Mouse (Mus musculus) megakaryocyte, embryonic 14.5 days (primary cell): Measurements from ENCODE around the gene Galns.

Experiments
- FLI1 ChIP-seq: IDR thresholded peaks from 2 replicates; pipeline ENCODE4 v1.6.1; 2012; ENCODE audit warnings: low read length, inconsistent platforms, mixed read lengths
- GATA1 ChIP-seq: IDR thresholded peaks from 3 replicates; pipeline ENCODE4 v1.6.1; 2012; ENCODE audit warnings: mixed read lengths, low read length, inconsistent platforms, borderline replicate concordance

DNA sequence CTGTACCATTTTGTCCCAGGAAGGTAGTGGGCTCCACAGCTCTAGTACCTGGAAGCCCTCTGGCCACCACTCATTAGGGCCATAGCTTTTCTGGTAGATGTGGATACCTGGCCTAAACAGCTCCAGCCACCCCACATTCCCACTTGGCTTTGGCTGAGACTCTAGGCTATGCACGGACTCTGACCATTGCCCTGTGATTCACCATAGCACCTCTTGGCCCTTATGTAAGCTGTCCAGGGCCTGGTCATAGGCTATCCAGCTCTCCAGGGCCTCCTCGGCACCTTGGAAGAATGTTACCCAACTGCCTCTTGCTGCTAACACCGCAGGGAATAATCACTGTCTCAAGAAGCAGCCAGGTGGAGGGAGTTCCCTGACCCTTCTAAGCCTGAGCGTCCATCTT, 82.1 kb downstream of the Galns start:
- TF ChIP-seq GATA1: no peak
- no peak for TF ChIP-seq FLI1
